Comparison of ENCODE assay signal across 25 mouse cellular contexts in the genomic region with DNA sequence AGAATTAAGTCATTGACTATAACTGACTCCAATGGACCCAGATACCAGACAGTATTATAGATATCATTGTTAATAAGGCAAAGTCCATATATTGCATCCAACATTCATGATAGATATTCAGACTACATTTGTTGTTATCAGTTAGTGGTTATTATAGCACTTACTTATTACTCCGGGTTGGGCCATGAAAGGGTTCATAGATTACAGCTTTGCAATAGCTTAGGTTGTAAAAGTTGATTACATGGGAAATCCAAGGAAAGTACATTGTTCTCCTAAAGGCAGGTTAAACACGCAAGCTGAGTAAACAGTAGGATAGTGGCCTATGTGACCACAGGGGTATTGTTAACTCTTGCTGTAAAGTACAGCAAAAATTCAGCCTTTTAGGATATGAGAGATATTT.
DNase-seq lines count a peak whose midpoint lies in the region; ATAC-seq and TF ChIP-seq lines count a peak whose summit lies in the region.
"Had no signal": no experiment of that assay in that cellular context is flagged by ENCODE, and none has a peak within 500 bp of the region (broad histone marks: within the 10 kb centered on the region; RNA-seq: fewer than 3 reads in every experiment).

No protein-coding gene starts in this region.

- no peak overlapping the region for H3K4me3 ChIP-seq in stomach, embryonic 16.5 days (replicated peaks; ENCODE audit: low read length)
- no peak overlapping the region for H3K4me3 ChIP-seq in stomach, postnatal 0 days (ENCODE audit: low read depth, low read length)
- no peak overlapping the region for H3K4me3 ChIP-seq in intestine, embryonic 16.5 days (ENCODE audit: low read length)
- H3K4me3 ChIP-seq in kidney, embryonic 16.5 days (ENCODE audit: low read length), result no peak overlapping the region
- H3K4me3 ChIP-seq: embryonic facial prominence, embryonic 10.5 days; embryonic facial prominence, embryonic 12.5 days; forebrain, embryonic 13.5 days; forebrain, embryonic 15.5 days had no signal

- H3K27me3 ChIP-seq in stomach, embryonic 16.5 days (ENCODE audit: control insufficient read depth, insufficient read depth, low read length), result no peaks in the 10 kb centered on the region
- no peaks in the 10 kb centered on the region for H3K27me3 ChIP-seq in stomach, postnatal 0 days (ENCODE audit: control insufficient read depth, insufficient read depth, low read length)
- H3K27me3 ChIP-seq in intestine, embryonic 16.5 days (replicated peaks; ENCODE audit: control insufficient read depth, insufficient read depth, low read length), result no peaks in the 10 kb centered on the region
- no peaks in the 10 kb centered on the region for H3K27me3 ChIP-seq in kidney, embryonic 16.5 days (ENCODE audit: insufficient read depth, low read length)
- H3K27me3 ChIP-seq: CH12.LX; embryonic facial prominence, embryonic 12.5 days; forebrain, embryonic 13.5 days; forebrain, embryonic 15.5 days had no signal

- no peak overlapping the region for H3K4me2 ChIP-seq in stomach, embryonic 16.5 days (ENCODE audit: low read depth, low read length)
- H3K4me2 ChIP-seq in stomach, postnatal 0 days (replicated peaks; ENCODE audit: low read depth), result no peak overlapping the region
- H3K4me2 ChIP-seq in intestine, embryonic 16.5 days (ENCODE audit: low read depth, low read length), result no peak overlapping the region
- H3K4me2 ChIP-seq in kidney, embryonic 16.5 days (replicated peaks; ENCODE audit: low read depth, low read length), result no peak overlapping the region
- H3K4me2 ChIP-seq: embryonic facial prominence, embryonic 12.5 days; forebrain, embryonic 13.5 days; forebrain, embryonic 15.5 days had no signal

- H3K9me3 ChIP-seq in stomach, embryonic 16.5 days (replicated peaks; ENCODE audit: control insufficient read depth, low read length), result no peaks in the 10 kb centered on the region
- no peaks in the 10 kb centered on the region for H3K9me3 ChIP-seq in stomach, postnatal 0 days (ENCODE audit: control insufficient read depth, low read length)
- H3K9me3 ChIP-seq in intestine, embryonic 16.5 days (ENCODE audit: control insufficient read depth, low read length), result no peaks in the 10 kb centered on the region
- no peaks in the 10 kb centered on the region for H3K9me3 ChIP-seq in kidney, embryonic 16.5 days (ENCODE audit: low read length)
- H3K9me3 ChIP-seq: embryonic facial prominence, embryonic 10.5 days; embryonic facial prominence, embryonic 12.5 days; forebrain, embryonic 13.5 days; forebrain, embryonic 15.5 days; G1E had no signal

- DNase-seq in stomach, postnatal 0 days (ENCODE audit: low spot score), result no peak
- DNase-seq in large intestine, adult 2 months (ENCODE audit: low read depth, low spot score), result peak; percentile 39
- DNase-seq in frontal cortex, postnatal 14 days (ENCODE audit: low spot score in 2 of 2), result no peak
- DNase-seq: adrenal gland, adult 2 months; adrenal gland, postnatal 14 days; adrenal gland, postnatal 36 days; B cell, adult 2 months; cerebellum, adult 11-12 months; cerebellum, adult 2 months; cerebellum, adult 9-10 months; cerebellum, postnatal 10 days; cerebellum, postnatal 25 days; forebrain, postnatal 0 days had no signal

- no peak for TF ChIP-seq EP300 in stomach, postnatal 0 days (optimal IDR thresholded peaks at IDR 0.05)

- peak; percentile 53; the same call in 1 of the 2 replicates for ATAC-seq in stomach, embryonic 16.5 days (ENCODE audit: insufficient read depth, low FRiP score)
- no peak for ATAC-seq in stomach, postnatal 0 days (ENCODE audit: low FRiP score, low TSS enrichment)
- peak; percentile 97 for ATAC-seq in intestine, embryonic 16.5 days
- no peak for ATAC-seq in kidney, embryonic 16.5 days (ENCODE audit: low FRiP score, low TSS enrichment)
- ATAC-seq: activated CD4-positive, CD25-positive, alpha-beta regulatory T cell, adult 4 months; CD4-positive, CD25-positive, alpha-beta regulatory T cell, adult 4 months; forebrain, embryonic 13.5 days; forebrain, embryonic 15.5 days; forebrain, postnatal 0 days; Patski had no signal

- WGBS in stomach, embryonic 16.5 days, result 64% methylated on average over 2 of the region's 2 CpGs
- WGBS in stomach, postnatal 0 days, result 58% methylated on average over 2 of the region's 2 CpGs
- 52% methylated on average over 2 of the region's 2 CpGs for WGBS in intestine, embryonic 16.5 days
- WGBS in large intestine, adult 2 months, result 33% methylated on average over 2 of the region's 2 CpGs
- WGBS in kidney, embryonic 16.5 days, result 58% methylated on average over 2 of the region's 2 CpGs

- no peaks in the 10 kb centered on the region for H3K4me1 ChIP-seq in stomach, embryonic 16.5 days (ENCODE audit: control insufficient read depth, insufficient read depth, low read length)
- no peaks in the 10 kb centered on the region for H3K4me1 ChIP-seq in stomach, postnatal 0 days (replicated peaks; ENCODE audit: control insufficient read depth, insufficient read depth)
- H3K4me1 ChIP-seq in intestine, embryonic 16.5 days (ENCODE audit: control insufficient read depth, insufficient read depth, low read length), result no peaks in the 10 kb centered on the region
- H3K4me1 ChIP-seq in kidney, embryonic 16.5 days (ENCODE audit: insufficient read depth, low read length), result no peaks in the 10 kb centered on the region
- H3K4me1 ChIP-seq: forebrain, embryonic 13.5 days; forebrain, embryonic 15.5 days had no signal

- no peak for TF ChIP-seq CTCF in stomach, postnatal 0 days (IDR thresholded peaks at IDR 0.05; ENCODE audit: low read depth)

- no peaks in the 10 kb centered on the region for H3K36me3 ChIP-seq in stomach, embryonic 16.5 days (ENCODE audit: control insufficient read depth, insufficient read depth, low read length)
- H3K36me3 ChIP-seq in stomach, postnatal 0 days (ENCODE audit: control insufficient read depth, insufficient read depth, low read length), result no peaks in the 10 kb centered on the region
- H3K36me3 ChIP-seq in intestine, embryonic 16.5 days (ENCODE audit: control insufficient read depth, insufficient read depth, low read length), result no peaks in the 10 kb centered on the region
- no peaks in the 10 kb centered on the region for H3K36me3 ChIP-seq in kidney, embryonic 16.5 days (ENCODE audit: insufficient read depth, low read length)
- H3K36me3 ChIP-seq: embryonic facial prominence, embryonic 10.5 days; embryonic facial prominence, embryonic 12.5 days; forebrain, embryonic 15.5 days; G1E had no signal

- H3K9ac ChIP-seq in stomach, embryonic 16.5 days (ENCODE audit: low read length), result no peak overlapping the region
- no peak overlapping the region for H3K9ac ChIP-seq in stomach, postnatal 0 days (ENCODE audit: low read length)
- no peak overlapping the region for H3K9ac ChIP-seq in intestine, embryonic 16.5 days (ENCODE audit: low read depth, low read length)
- H3K9ac ChIP-seq in kidney, embryonic 16.5 days (replicated peaks; ENCODE audit: low read length), result no peak overlapping the region
- H3K9ac ChIP-seq: embryonic facial prominence, embryonic 12.5 days; forebrain, embryonic 13.5 days; forebrain, embryonic 15.5 days; forebrain, postnatal 0 days had no signal

- H3K27ac ChIP-seq in stomach, embryonic 16.5 days (ENCODE audit: low read length), result no peak overlapping the region
- no peak overlapping the region for H3K27ac ChIP-seq in stomach, postnatal 0 days (replicated peaks)
- 0 out of 2 replicates have a peak overlapping the region, but pooled peaks have one; percentile 48 for H3K27ac ChIP-seq in intestine, embryonic 16.5 days (ENCODE audit: low read length)
- no peak overlapping the region for H3K27ac ChIP-seq in kidney, embryonic 16.5 days (ENCODE audit: low read length)
- H3K27ac ChIP-seq: embryonic facial prominence, embryonic 10.5 days; embryonic facial prominence, embryonic 12.5 days; forebrain, embryonic 13.5 days; forebrain, embryonic 15.5 days had no signal

Comparison
In these comparisons a context has a peak if more than half of its experiments do, and no peak if none do; other contexts are left out.
1. ATAC-seq: peak in stomach, embryonic 16.5 days (single experiment) and intestine, embryonic 16.5 days (single experiment); none in stomach, postnatal 0 days (single experiment) and kidney, embryonic 16.5 days (single experiment).